Mouse (Mus musculus) liver, embryonic 13.5 days (tissue): ENCODE measurements around the gene Psmc3ip. TPM values are rescaled to one million over a fixed set of nuclear protein-coding genes. Genes with fewer than 3 reads are reported as not detected.

Experiments
- ATAC-seq: fragments of 200-750 bp; cut with Nextera tagmentation; 2 replicates; pipeline ENCODE4 v1.8.0; 2017; ENCODE audit warnings: low read depth, mild to moderate bottlenecking, moderate number of reproducible peaks, moderate library complexity
- DNase-seq: peaks from one replicate; pipeline ENCODE4 v3.0.0; 2022
- H3K27ac ChIP-seq: fragments of 300-500 bp; sonication (generic); 2 replicates; pipeline ENCODE4 v1.5.1; 2015; ENCODE audit warnings: moderate library complexity, mild to moderate bottlenecking, inconsistent platforms
- H3K27me3 ChIP-seq: fragments of 300-500 bp; sonication (generic); 2 replicates; pipeline ENCODE4 v1.6.1; 2015; ENCODE audit warnings: mild to moderate bottlenecking, inconsistent platforms
- H3K36me3 ChIP-seq: fragments of 300-500 bp; sonication (generic); 2 replicates; pipeline ENCODE4 v1.6.1; 2015; ENCODE audit warnings: mild to moderate bottlenecking, inconsistent platforms
- H3K4me1 ChIP-seq: fragments of 300-500 bp; sonication (generic); replicated peaks from 2 replicates; pipeline ENCODE4 v1.6.1; 2015; ENCODE audit warnings: inconsistent platforms
- H3K4me2 ChIP-seq: fragments of 300-500 bp; sonication (generic); 2 replicates; pipeline ENCODE4 v1.6.1; 2015; ENCODE audit warnings: inconsistent platforms, mild to moderate bottlenecking, moderate library complexity
- H3K4me3 ChIP-seq: fragments of 300-500 bp; sonication (generic); replicated peaks from 2 replicates; pipeline ENCODE4 v1.5.1; 2015; ENCODE audit warnings: mild to moderate bottlenecking, inconsistent platforms
- H3K9ac ChIP-seq: fragments of 300-500 bp; sonication (generic); 2 replicates; pipeline ENCODE4 v1.6.1; 2015; ENCODE audit warnings: mild to moderate bottlenecking, inconsistent platforms
- H3K9me3 ChIP-seq: fragments of 300-500 bp; sonication (generic); replicated peaks from 2 replicates; pipeline ENCODE4 v1.6.1; 2016; ENCODE audit warnings: inconsistent platforms
- WGBS: fragments of 180-500 bp; shearing (Covaris S2); methylation state at CpG from one replicate; pipeline ENCODE4 v1.1.7; 2015; ENCODE audit not compliant: insufficient replicate concordance; 5-methylcytosine and 5-hydroxymethylcytosine counted together
- polyA plus RNA-seq: library from polyadenylated mRNA; unstranded; fragments of >200 nt; fragmentation: Nextera tagmentation; extraction: Ambion mirVana; gene quantifications from 2 replicates; pipeline ENCODE4 v1.2.1, GENCODE M21; 2015

Psmc3ip gene
- 26.4 and 27.1 TPM in 2 replicates for polyA plus RNA-seq

DNA sequence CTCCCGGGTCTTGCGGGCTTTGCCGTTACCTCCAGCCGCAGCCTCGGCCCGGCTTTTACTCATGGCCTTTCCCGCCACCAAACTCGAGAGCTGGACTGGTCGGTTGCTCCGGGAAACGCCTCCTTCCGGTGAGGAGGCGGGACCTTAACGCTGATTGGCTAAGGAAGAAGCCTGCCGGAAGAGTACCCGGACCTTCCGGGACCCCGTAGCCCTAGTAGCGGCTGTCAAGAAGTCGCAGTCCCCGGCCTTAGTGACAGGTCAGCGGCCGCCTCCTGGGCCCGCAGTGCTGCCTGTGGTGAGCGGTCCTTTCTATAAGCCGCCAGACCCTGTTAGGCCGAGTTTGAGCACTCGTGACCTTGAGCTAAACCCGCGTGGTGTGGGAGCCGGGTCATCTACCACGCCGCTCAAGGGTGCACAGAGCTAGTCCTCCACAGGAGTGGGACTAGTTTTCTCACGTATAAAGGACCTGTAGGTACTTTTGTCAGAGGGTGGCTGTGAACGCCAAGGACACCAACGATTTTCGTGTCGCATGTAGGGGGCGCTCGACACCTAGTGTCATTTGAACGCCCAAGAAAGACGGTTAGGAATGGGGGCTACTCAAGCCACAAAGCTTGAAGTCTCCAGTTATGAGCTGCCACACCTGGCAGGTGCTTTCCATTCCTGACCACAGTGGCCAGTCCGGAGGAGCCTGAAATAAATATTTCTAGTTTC, at the start of gene Psmc3ip:
TSS of gene Psmc3ip (minus strand) at position 123 of the 711 bp plus-strand sequence.
- Histone ChIP-seq H3K27me3 (no peaks in the 10 kb centered on the region), H3K4me3 (peak within 1 kb of the TSS; percentile 89), H3K36me3 (peaks cover 75% of the 10 kb centered on the region), H3K9me3 (no peaks in the 10 kb centered on the region), H3K4me1 (peaks cover 30% of the 10 kb centered on the region), H3K27ac (peak within 1 kb of the TSS; percentile 96), H3K9ac (peak within 1 kb of the TSS; percentile 90), H3K4me2 (peak within 1 kb of the TSS; percentile 99)
- DNase-seq (peak; percentile 92), ATAC-seq (peak; percentile 96)
- WGBS: under 1% methylated on average over 43 of the region's 43 CpGs

DNA sequence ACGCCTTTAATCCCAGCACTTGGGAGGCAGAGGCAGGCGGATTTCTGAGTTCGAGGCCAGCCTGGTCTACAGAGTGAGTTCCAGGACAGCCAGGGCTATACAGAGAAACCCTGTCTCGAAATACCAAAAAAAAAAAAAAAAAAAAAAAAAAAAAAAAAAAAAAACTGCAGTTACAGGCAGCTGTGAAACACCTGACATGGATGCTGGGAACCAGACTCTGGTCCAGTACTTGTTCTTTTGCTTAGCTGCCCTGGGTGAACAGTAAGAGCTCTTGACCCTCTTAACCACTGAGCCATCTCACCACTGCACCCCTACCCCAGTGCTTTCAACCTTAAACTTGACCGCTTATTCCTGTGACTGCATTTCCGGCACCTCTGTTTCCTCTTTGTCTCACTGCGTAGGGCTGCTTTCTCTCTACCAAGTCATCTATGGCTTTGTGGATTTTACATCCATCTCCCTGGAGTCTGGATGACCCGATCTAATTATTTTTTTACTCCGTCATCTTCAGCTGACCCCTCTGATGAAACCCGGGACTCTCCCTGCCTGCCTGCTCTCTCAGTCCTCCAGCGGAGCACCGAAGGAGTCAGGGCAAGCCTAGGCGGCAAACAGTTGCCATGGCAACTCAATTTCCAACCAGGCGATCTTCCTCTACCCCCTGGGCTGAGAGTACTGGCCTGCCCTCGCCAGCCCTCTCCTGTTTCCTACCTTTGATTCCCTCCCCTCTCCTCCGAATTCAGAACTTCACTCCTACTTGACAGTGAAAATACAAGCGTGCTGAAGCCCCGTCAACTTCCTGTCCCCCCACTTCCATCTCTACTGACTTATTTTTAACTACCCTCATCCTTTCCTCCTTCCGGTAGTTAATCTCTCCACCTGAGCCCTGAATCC, 48.3 kb upstream of the Psmc3ip start:
- H3K9me3 ChIP-seq: no peaks in the 10 kb centered on the region
- DNase-seq: no peak
- H3K4me1 ChIP-seq: peaks cover 11% of the 10 kb centered on the region
- H3K4me3 ChIP-seq: peak overlapping the region; percentile 30
- WGBS: 16% methylated on average over 19 of the region's 19 CpGs
- H3K27me3 ChIP-seq: peaks cover 55% of the 10 kb centered on the region
- no peaks in the 10 kb centered on the region for H3K36me3 ChIP-seq
- 0 out of 2 replicates have a peak overlapping the region, but pooled peaks have one; percentile 11 for H3K9ac ChIP-seq
- ATAC-seq: no peak
- H3K4me2 ChIP-seq: peak overlapping the region; percentile 47
- no peak overlapping the region for H3K27ac ChIP-seq

- Histone ChIP-seq H3K27ac (no peak overlapping the region), H3K9ac (no peak overlapping the region), H3K4me2 (no peak overlapping the region), H3K36me3 (no peaks in the 10 kb centered on the region), H3K9me3 (no peaks in the 10 kb centered on the region), H3K27me3 (peaks cover 56% of the 10 kb centered on the region), H3K4me1 (peaks cover 11% of the 10 kb centered on the region), H3K4me3 (no peak overlapping the region)
- WGBS: 70% methylated on average over 10 of the region's 10 CpGs
- no peak for DNase-seq
- no peak for ATAC-seq
These were observed 47.2 kb upstream of the Psmc3ip start for GRCm38 (mm10) chr11:101142215-101142967.

DNA sequence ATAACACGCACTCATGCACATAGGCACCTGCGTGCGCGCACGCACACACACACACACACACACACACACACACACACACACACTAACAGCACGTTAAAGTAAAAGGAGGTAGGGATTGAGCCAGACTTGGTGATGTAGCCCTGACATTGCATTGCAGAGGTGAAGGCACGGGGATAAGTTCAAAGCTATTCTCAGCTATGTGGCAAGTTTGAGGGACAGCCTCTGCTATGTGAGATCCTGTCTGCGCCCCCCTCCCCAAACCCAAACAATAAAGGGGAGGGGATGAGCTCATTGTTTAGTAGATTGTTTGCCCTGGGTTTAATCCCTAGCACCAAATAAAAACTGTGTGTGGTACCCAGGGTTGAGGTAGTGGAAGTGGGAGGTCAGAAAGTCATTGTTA, 45.9 kb upstream of the Psmc3ip start:
- Histone ChIP-seq H3K36me3 (no peaks in the 10 kb centered on the region), H3K9me3 (no peaks in the 10 kb centered on the region), H3K4me1 (peaks cover 11% of the 10 kb centered on the region), H3K4me3 (no peak overlapping the region), H3K27me3 (peaks cover 56% of the 10 kb centered on the region), H3K4me2 (no peak overlapping the region), H3K27ac (no peak overlapping the region), H3K9ac (no peak overlapping the region)
- WGBS: 69% methylated on average over 8 of the region's 8 CpGs
- no peak for DNase-seq
- no peak for ATAC-seq

DNA sequence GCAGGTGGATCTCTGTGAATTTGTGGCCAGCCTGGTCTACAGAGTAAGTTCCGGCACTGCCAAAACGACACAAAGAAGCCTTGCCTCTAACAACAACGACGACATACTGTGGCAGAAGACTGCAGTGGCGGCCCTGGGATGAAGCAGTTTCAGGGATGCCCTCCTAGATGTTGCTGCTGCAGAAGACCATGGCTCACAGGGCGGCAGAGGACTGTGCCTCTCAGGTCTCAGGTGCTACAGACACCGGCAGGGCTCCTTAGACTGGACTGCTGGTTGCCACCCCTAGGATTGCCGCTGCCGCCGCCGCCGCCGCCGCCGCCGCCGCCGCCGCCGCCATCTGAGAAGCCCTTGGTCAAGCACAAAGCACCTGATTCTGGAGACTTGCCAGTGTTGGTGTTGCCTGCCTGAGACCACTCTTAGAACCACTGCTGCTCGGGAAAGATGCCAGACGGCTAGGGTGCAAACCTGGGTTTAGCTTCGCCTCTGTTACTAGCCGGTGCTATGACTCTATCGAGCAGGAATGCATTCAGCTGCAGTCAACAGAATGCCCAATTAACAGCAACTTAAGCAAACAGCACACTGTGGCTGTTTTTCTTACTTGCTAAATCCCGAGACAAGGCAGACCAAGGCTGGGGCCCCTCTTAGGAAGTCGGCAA, 45.1 kb upstream of the Psmc3ip start:
- ATAC-seq: no peak
- Histone ChIP-seq H3K36me3 (no peaks in the 10 kb centered on the region), H3K9ac (no peak overlapping the region), H3K4me1 (peaks cover 11% of the 10 kb centered on the region), H3K27ac (no peak overlapping the region), H3K27me3 (peaks cover 56% of the 10 kb centered on the region), H3K4me2 (peak overlapping the region; percentile 46; the same call in 1 of the 2 replicates), H3K4me3 (peak overlapping the region; percentile 29), H3K9me3 (no peaks in the 10 kb centered on the region)
- DNase-seq: no peak
- WGBS: 32% methylated on average over 27 of the region's 27 CpGs

DNA sequence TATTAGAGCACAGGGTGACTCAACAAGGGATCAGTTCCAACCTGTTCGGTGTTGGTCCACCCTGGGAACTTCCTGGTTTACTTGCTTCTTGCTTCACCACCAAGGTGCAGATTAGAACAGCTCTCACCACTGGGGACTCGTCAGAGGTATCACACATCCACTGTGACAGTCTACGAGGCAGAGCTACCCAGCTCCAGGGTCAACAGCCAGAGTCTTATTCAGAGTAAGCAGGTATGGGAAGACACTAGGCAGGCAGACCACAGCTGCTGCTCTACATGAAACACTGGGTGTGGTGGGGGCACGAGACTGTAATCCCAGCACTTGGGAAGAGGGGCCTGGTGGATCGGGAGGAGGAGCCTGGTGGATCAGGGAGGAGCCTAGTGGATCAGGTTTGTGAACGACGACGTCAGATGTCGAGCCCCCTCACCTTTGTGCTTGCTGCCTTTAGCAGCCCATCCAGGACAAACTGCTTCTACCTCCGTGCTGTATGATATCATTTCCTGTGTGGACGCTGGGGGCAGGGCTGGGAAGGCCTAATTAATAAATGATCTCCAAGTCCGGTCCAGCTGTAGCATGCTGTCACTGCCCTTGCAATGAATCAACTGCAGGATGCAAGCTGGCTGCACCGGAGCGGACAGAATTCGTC, 43.4 kb upstream of the Psmc3ip start:
- Histone ChIP-seq H3K9me3 (no peaks in the 10 kb centered on the region), H3K27ac (no peak overlapping the region), H3K4me2 (peak overlapping the region; percentile 20), H3K36me3 (no peaks in the 10 kb centered on the region), H3K4me3 (no peak overlapping the region), H3K27me3 (peaks cover 51% of the 10 kb centered on the region), H3K9ac (no peak overlapping the region), H3K4me1 (peaks cover 7% of the 10 kb centered on the region)
- no peak for DNase-seq
- ATAC-seq: no peak
- 22% methylated on average over 15 of the region's 15 CpGs for WGBS

DNA sequence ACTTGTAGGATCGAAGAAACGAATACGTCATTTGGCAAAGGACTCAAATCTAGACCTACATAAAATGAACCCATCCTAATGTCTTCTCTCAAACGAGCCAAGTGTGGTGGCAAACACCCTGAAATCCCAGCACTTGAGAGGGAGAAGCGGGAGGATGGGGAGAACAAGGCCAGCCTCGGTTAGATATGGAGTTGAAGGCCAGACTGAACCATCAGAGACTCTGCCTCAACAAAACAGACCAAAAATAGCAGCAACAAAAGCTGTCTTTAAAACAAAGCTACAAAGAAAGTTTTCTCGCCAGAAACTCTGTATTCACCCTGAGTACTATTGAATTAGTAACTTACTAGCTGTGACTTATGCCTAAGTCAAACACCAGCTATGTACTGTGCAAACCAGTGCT, 41.8 kb upstream of the Psmc3ip start:
- Histone ChIP-seq H3K4me3 (no peak overlapping the region), H3K27ac (no peak overlapping the region), H3K9me3 (no peaks in the 10 kb centered on the region), H3K27me3 (peaks cover 38% of the 10 kb centered on the region), H3K4me1 (peaks cover 4% of the 10 kb centered on the region; the same call in 1 of the 2 replicates), H3K4me2 (no peak overlapping the region), H3K9ac (no peak overlapping the region), H3K36me3 (no peaks in the 10 kb centered on the region)
- WGBS: 70% methylated on average over 7 of the region's 7 CpGs
- ATAC-seq (no peak), DNase-seq (no peak)

- Histone ChIP-seq H3K36me3 (no peaks in the 10 kb centered on the region), H3K4me2 (no peak overlapping the region), H3K4me3 (no peak overlapping the region), H3K27ac (no peak overlapping the region), H3K9ac (no peak overlapping the region), H3K27me3 (peaks cover 11% of the 10 kb centered on the region), H3K4me1 (peaks cover 17% of the 10 kb centered on the region), H3K9me3 (0 out of 2 replicates have a peak, but pooled peaks cover 4% of the 10 kb centered on the region)
- no peak for ATAC-seq
- no peak for DNase-seq
- WGBS: 75% methylated on average over 13 of the region's 13 CpGs
These were observed 39.1 kb upstream of the Psmc3ip start for GRCm38 (mm10) chr11:101134217-101134865.

GRCm38 (mm10) chr11:101133037-101133436, 37.8 kb upstream of the Psmc3ip start:
- H3K27me3 ChIP-seq: no peaks in the 10 kb centered on the region
- H3K4me2 ChIP-seq: no peak overlapping the region
- H3K9ac ChIP-seq: no peak overlapping the region
- no peak for ATAC-seq
- H3K27ac ChIP-seq: no peak overlapping the region
- no peaks in the 10 kb centered on the region for H3K36me3 ChIP-seq
- 20% methylated on average over 12 of the region's 12 CpGs for WGBS
- DNase-seq: no peak
- H3K9me3 ChIP-seq: 0 out of 2 replicates have a peak, but pooled peaks cover 4% of the 10 kb centered on the region
- no peak overlapping the region for H3K4me3 ChIP-seq
- peaks cover 17% of the 10 kb centered on the region for H3K4me1 ChIP-seq

DNA sequence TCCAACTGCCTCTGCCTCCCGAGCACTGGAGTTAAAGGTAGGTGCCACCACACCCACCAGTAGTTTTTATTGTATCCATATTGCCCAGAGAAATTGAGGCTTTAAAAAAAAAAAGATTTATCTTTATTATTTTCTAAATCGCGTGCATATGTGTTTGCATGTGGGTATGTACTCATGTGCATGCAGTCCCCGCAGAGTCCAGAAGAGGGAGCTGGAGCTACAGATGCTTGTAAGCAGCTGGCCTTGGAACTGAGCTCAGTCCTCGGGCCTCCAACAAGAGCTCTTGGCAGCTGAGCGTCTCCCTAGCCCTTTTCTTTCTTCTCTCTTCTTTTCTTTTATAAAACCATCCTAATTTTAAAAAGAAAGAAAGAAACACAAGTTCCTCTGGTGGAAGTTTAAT, 36.5 kb upstream of the Psmc3ip start:
- Histone ChIP-seq H3K4me2 (no peak overlapping the region), H3K9ac (no peak overlapping the region), H3K9me3 (peaks cover 10% of the 10 kb centered on the region; the same call in 1 of the 2 replicates), H3K4me1 (peaks cover 17% of the 10 kb centered on the region), H3K27ac (no peak overlapping the region), H3K4me3 (no peak overlapping the region), H3K36me3 (peaks cover 6% of the 10 kb centered on the region), H3K27me3 (no peaks in the 10 kb centered on the region)
- 74% methylated on average over 6 of the region's 6 CpGs for WGBS
- ATAC-seq (no peak), DNase-seq (peak; percentile 29)
